Mouse (Mus musculus) heart, adult 2 months (tissue): Measurements from ENCODE around the gene Coq4. TPM values are rescaled to one million over a fixed set of nuclear protein-coding genes. Genes with fewer than 3 reads are reported as not detected.
"Not testable (repeated sequence)": the region's sequence is repeated elsewhere in the genome, so short reads cannot be mapped to it uniquely, and the experiment has no call there.

ENCODE experiments used
- DNase-seq, 2 experiments: peaks; one replicate each; pipeline ENCODE4 v3.0.0; 2021
- H3K27ac ChIP-seq: fragments of 200-600 bp; 2 replicates; pipeline ENCODE4 v1.8.1; 2022
- H3K27me3 ChIP-seq: fragments of 200-500 bp; 2 replicates; pipeline ENCODE4 v1.6.1; 2012; ENCODE audit warnings: mild to moderate bottlenecking, low read length, inconsistent platforms, mixed read lengths; ENCODE audit not compliant: control insufficient read depth, insufficient read depth
- H3K36me3 ChIP-seq: fragments of 200-500 bp; 2 replicates; pipeline ENCODE4 v1.6.1; 2012; ENCODE audit warnings: low read length, inconsistent platforms; ENCODE audit not compliant: control insufficient read depth, insufficient read depth
- H3K4me1 ChIP-seq: fragments of 200-500 bp; 2 replicates; pipeline ENCODE4 v1.6.1; 2011; ENCODE audit warnings: low read length; ENCODE audit not compliant: control insufficient read depth, insufficient read depth
- H3K4me3 ChIP-seq: fragments of 200-600 bp; 2 replicates; pipeline ENCODE4 v1.8.1; 2022
- H3K79me2 ChIP-seq: fragments of 200-500 bp; replicated peaks from 2 replicates; pipeline ENCODE4 v1.6.1; 2012; ENCODE audit warnings: mild to moderate bottlenecking, inconsistent platforms, low read length, moderate library complexity, mixed read lengths; ENCODE audit not compliant: control insufficient read depth, insufficient read depth
- H3K9ac ChIP-seq: fragments of 200-500 bp; 2 replicates; pipeline ENCODE4 v1.6.1; 2012; ENCODE audit warnings: low read depth, mild to moderate bottlenecking, control low read depth, inconsistent platforms, low read length, mixed read lengths
- CTCF ChIP-seq: fragments of 200-600 bp; IDR thresholded peaks from 2 replicates; pipeline ENCODE4 v1.8.1; 2022; ENCODE audit warnings: antibody characterized with exemption, mild to moderate bottlenecking, moderate library complexity
- EP300 ChIP-seq: fragments of 200-500 bp; IDR thresholded peaks from 2 replicates; pipeline ENCODE4 v1.6.1; 2011; ENCODE audit warnings: low read depth, low read length, control low read depth; ENCODE audit not compliant: insufficient read depth
- POLR2A ChIP-seq: fragments of 200-500 bp; IDR thresholded peaks from 2 replicates; pipeline ENCODE4 v1.6.1; 2011; ENCODE audit warnings: mild to moderate bottlenecking, low read depth, low read length, control low read depth; ENCODE audit not compliant: insufficient read depth
- WGBS: fragments of 180-500 bp; shearing (Covaris S2); methylation state at CpG from one replicate; pipeline ENCODE4 v1.1.7; 2018; 5-methylcytosine and 5-hydroxymethylcytosine counted together
- intact Hi-C: fragments of 180-260 bp; cut with DNase I; formaldehyde crosslinking; loops from one replicate; pipeline ENCODE4 v1.15.1; 2025
- polyA plus RNA-seq: library from polyadenylated mRNA; depleted of rRNA; stranded (reverse); fragments of >200 nt; gene quantifications from 2 replicates; pipeline ENCODE4 v1.2.3, GENCODE M21; 2012
- total RNA-seq, 2 experiments: library from RNA; stranded (reverse); gene quantifications; 2 replicates each; pipeline ENCODE4 v1.2.3; 2021

Coq4 gene
- total and polyA plus RNA-seq, 3 experiments, result 15.8 to 38.6 (median 22.7) TPM

DNA sequence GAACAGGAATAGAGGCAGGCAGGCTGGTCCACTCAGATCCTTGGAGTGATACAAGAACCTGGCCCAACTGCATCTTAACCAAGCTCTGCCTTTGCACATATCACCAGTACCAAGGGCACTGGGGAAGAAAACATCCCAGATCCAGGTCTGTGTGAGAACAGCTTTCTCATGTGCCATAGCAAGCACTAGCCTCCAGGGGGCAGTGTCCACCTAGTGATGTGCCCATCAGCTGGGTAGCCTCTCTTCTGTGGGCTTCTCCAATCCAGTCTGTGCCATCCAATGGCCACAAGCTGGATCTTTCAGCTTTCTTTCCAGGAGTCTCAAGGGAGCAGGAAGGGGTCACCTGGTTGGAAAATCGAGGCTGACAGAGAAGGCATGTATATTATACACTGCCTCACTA lies 22.5 kb upstream of the Coq4 start:
- intact Hi-C loops, result loop anchor here (2.0 kb wide), 1 partner anchor 54 kb away; no protein-coding TSS in a partner anchor
- DNase-seq, result peak; percentile 40 to 65

DNA sequence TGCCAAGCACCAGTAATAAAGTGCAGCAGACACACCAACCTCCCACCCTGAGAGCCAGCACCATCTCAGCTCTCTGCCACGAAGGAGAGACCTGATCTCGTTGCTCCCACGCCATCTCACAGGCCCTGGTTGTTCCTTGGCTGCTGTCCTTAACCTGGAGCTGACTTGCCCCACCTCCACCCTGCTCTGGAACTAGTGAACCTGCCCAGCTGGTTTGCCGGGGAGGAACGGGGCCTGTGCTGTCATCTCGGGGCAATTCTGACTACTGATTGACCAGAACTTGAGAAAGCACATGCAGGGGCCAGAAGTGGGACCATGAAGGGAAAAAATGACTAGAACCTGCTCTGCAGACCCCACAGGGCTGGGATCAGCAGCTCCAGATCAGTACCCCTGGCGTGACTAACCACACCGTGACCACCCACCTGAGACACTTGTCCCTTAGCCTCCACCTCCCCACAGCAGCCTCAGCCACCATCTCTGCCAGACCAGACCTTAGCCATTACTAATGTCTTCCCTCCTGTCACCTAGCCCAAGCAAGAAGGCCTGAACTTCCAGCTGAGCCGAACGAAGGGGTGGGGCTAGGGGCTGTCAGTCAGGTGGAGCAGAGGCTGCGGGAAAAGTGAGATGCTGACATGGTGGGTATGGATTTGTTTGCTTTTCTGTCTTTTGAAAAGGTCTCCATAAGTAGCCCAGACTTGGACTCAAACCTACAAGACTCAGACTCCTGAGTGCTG lies 19.1 kb upstream of the Coq4 start:
- WGBS, result 60% methylated on average over 11 of the region's 11 CpGs
- TF ChIP-seq CTCF (no peak), POLR2A (no peak), EP300 (no peak)
- no peak overlapping the region for H3K27ac ChIP-seq
- no peaks in the 10 kb centered on the region for H3K4me1 ChIP-seq
- no peaks in the 10 kb centered on the region for H3K36me3 ChIP-seq
- H3K79me2 ChIP-seq, result no peaks in the 10 kb centered on the region
- H3K27me3 ChIP-seq, result no peaks in the 10 kb centered on the region
- no peak overlapping the region for H3K4me3 ChIP-seq
- intact Hi-C loops, result no loop called here
- DNase-seq, result no peak
- no peak overlapping the region for H3K9ac ChIP-seq

More for the DNA sequence above, 22.5 kb upstream of the Coq4 start:
- no peaks in the 10 kb centered on the region for H3K79me2 ChIP-seq
- no peaks in the 10 kb centered on the region for H3K4me1 ChIP-seq
- H3K36me3 ChIP-seq, result no peaks in the 10 kb centered on the region
- no peak for TF ChIP-seq POLR2A
- 0 out of 2 replicates have a peak, but pooled peaks have one; percentile 53 for TF ChIP-seq EP300
- TF ChIP-seq CTCF, result peak; percentile 92
- no peaks in the 10 kb centered on the region for H3K27me3 ChIP-seq
- H3K27ac ChIP-seq, result no peak overlapping the region
- 0% methylated on average over 1 of the region's 1 CpGs for WGBS
- H3K4me3 ChIP-seq, result no peak overlapping the region
- no peak overlapping the region for H3K9ac ChIP-seq

DNA sequence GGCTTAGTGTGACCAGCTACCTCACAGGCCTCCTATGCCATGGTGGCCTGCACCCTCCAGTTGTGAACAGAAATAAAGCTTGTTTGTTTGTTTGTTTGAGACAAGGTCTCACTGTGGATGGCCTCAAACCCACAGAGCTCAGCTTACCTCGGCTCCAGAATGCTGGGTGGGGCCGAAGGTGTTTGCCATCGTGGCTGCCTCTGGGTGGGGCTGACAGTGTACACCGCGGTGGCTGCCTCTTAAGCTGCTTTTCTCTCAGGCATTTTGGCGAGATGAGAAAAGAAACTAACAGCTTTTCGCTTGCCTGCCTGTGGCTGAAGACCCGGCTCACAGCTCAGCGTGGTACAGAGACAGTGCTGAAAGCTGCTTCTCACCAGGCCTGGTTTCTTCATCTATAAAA lies 18.4 kb upstream of the Coq4 start:
- no peak overlapping the region for H3K27ac ChIP-seq
- no peak overlapping the region for H3K4me3 ChIP-seq
- no peaks in the 10 kb centered on the region for H3K4me1 ChIP-seq
- no peaks in the 10 kb centered on the region for H3K79me2 ChIP-seq
- no peak for TF ChIP-seq POLR2A
- TF ChIP-seq EP300, result no peak
- no peak for TF ChIP-seq CTCF
- H3K36me3 ChIP-seq, result no peaks in the 10 kb centered on the region
- no peak for DNase-seq
- WGBS, result 61% methylated on average over 9 of the region's 9 CpGs
- no peaks in the 10 kb centered on the region for H3K27me3 ChIP-seq
- intact Hi-C loops, result no loop called here
- H3K9ac ChIP-seq, result no peak overlapping the region

DNA sequence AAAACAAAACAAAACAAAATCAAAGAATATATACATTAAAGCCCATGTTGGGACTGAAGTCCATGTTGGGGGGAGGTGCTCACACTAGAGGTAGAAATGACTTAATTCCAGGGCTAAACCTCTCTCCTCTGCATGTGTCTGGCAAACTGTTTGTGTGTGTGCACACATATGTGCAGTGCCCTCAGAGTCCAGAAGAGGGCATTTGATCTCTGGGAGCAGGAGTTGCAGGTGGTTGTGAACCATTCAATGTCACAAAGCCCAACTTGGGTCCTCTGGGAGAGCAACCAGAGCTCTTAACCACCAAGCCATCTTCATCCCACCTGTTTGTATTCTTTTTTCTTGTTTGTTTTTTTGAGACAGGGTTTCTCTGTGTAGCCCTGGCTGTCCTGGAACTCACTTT lies 17.1 kb upstream of the Coq4 start:
- no peak overlapping the region for H3K27ac ChIP-seq
- H3K4me3 ChIP-seq, result no peak overlapping the region
- no peaks in the 10 kb centered on the region for H3K79me2 ChIP-seq
- H3K4me1 ChIP-seq, result no peaks in the 10 kb centered on the region
- H3K27me3 ChIP-seq, result no peaks in the 10 kb centered on the region
- H3K9ac ChIP-seq, result no peak overlapping the region
- intact Hi-C loops, result no loop called here
- TF ChIP-seq CTCF (peak; percentile 12; the same call in 1 of the 2 replicates), POLR2A (no peak), EP300 (no peak)
- no peak for DNase-seq
- no peaks in the 10 kb centered on the region for H3K36me3 ChIP-seq

DNA sequence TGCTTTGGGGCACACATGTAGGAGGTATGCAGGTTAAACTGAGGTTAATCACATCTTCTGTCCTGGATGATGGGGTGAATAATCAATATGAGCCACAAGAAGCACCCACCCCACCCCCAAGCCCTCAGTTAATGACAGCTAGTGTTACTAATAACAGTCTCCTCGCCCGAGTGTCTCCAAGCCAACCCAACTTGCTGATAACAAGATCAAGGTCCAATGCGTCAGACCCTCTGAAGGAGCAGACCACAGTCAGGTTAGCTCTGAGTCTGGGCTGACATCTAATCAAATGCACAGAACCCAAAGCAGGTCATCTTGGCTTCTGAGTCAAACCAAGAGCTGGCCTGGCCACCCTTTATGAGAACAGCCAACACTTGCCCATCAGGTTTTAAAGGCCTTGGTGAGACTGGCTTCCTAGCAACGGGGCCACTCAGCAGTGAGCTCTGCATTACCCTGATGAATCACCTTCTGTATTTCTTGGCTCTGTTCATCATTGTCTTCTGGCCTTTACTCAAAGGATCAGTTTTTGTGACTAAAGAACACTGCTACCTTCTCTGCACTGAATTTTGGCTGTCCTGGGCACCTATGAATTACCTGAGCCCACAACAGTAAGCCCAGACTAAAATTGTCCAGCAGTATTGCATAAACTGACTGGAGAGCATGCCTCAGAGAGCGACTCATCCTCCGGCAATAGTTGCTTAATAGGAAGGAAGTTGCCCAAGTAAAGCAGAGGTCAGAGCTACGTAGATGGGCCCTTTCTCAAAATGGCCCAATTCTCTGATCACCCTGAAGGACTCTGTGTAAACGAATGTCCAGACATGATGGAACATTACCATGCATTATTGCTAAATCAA lies 15.5 kb upstream of the Coq4 start:
- 55% methylated on average over 8 of the region's 8 CpGs for WGBS
- Histone ChIP-seq H3K4me1 (no peaks in the 10 kb centered on the region), H3K79me2 (no peaks in the 10 kb centered on the region), H3K27me3 (no peaks in the 10 kb centered on the region), H3K36me3 (no peaks in the 10 kb centered on the region), H3K4me3 (no peak overlapping the region), H3K27ac (no peak overlapping the region), H3K9ac (no peak overlapping the region)
- TF ChIP-seq POLR2A, result no peak
- TF ChIP-seq CTCF, result no peak
- no peak for TF ChIP-seq EP300
- DNase-seq, result no peak
- intact Hi-C loops, result no loop called here

DNA sequence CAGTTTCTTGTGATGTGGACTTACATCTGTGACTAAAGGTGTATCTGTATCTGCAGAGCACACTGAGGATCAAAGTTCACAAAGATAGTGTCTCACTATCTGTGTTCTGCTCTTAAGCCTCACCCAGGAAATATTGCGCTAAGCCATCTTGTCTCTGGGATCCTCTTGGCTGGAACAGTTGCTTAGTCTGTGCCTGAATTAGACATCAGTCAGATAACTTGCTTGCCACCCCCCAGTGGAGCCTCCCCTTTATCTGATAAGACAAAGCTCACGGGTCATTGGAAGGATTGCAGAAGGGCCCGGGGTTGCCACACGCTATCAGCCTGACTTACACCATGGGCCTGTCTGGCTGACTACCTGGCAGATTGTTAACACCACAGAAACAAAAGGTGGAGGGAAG lies 14.0 kb upstream of the Coq4 start:
- no peak for DNase-seq
- no peak overlapping the region for H3K27ac ChIP-seq
- no peaks in the 10 kb centered on the region for H3K79me2 ChIP-seq
- H3K4me3 ChIP-seq, result no peak overlapping the region
- H3K27me3 ChIP-seq, result no peaks in the 10 kb centered on the region
- H3K4me1 ChIP-seq, result no peaks in the 10 kb centered on the region
- no peak for TF ChIP-seq EP300
- TF ChIP-seq CTCF, result no peak
- no peak for TF ChIP-seq POLR2A
- H3K36me3 ChIP-seq, result no peaks in the 10 kb centered on the region
- no peak overlapping the region for H3K9ac ChIP-seq
- intact Hi-C loops, result no loop called here
- 56% methylated on average over 4 of the region's 4 CpGs for WGBS

DNA sequence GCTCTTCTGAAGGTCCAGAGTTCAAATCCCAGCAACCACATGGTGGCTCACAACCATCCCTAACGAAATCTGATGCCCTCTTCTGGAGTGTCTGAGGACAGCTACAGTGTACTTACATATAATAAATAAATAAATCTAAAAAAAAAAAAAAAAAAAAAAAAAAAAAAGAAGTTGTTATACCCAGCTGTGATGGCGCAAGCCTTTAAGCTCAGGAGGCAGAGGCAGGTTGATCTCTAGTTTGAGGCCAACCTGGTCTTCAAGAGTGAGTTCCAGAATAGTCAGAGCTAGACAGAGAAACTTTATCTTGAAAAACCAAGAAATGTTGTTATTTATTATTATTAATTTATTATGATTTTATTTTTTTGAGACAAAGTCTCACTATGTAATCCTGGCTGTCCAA lies 6.0 kb upstream of the Coq4 start:
- H3K27me3 ChIP-seq, H3K36me3 ChIP-seq, H3K4me3 ChIP-seq, H3K27ac ChIP-seq, DNase-seq, H3K9ac ChIP-seq, intact Hi-C loops, H3K79me2 ChIP-seq, H3K4me1 ChIP-seq: not testable (repeated sequence)
- 95% methylated on average over 2 of the region's 2 CpGs for WGBS
